Mouse (Mus musculus) forebrain, embryonic 10.5 days (tissue): Measurements from ENCODE around the gene Vps13d. TPM values are rescaled to one million over a fixed set of nuclear protein-coding genes. Genes with fewer than 3 reads are reported as not detected.

Source experiments
- DNase-seq: peaks from one replicate; pipeline ENCODE4 v3.0.0-alpha.2; 2017; ENCODE audit warnings: low spot score; ENCODE audit errors: extremely low spot score
- H3K27ac ChIP-seq: fragments of 300-500 bp; sonication (generic); 2 replicates; pipeline ENCODE4 v1.5.1; 2016; ENCODE audit warnings: mild to moderate bottlenecking
- H3K27me3 ChIP-seq: fragments of 300-500 bp; sonication (generic); 2 replicates; pipeline ENCODE4 v1.6.1; 2016; ENCODE audit warnings: mild to moderate bottlenecking; ENCODE audit not compliant: poor library complexity, severe bottlenecking
- H3K36me3 ChIP-seq: fragments of 300-500 bp; sonication (generic); replicated peaks from 2 replicates; pipeline ENCODE4 v1.6.1; 2016; ENCODE audit warnings: mild to moderate bottlenecking, moderate library complexity
- H3K4me1 ChIP-seq: fragments of 300-500 bp; sonication (generic); 2 replicates; pipeline ENCODE4 v1.6.1; 2016
- H3K4me3 ChIP-seq: fragments of 300-500 bp; sonication (generic); 2 replicates; pipeline ENCODE4 v1.5.1; 2016; ENCODE audit warnings: mild to moderate bottlenecking, moderate library complexity
- H3K9me3 ChIP-seq: fragments of 300-500 bp; sonication (generic); 2 replicates; pipeline ENCODE4 v1.6.1; 2016; ENCODE audit warnings: mild to moderate bottlenecking, moderate library complexity
- WGBS: fragments of 180-500 bp; shearing (Covaris S2); methylation state at CpG from one replicate; pipeline ENCODE4 v1.1.7; 2016; 5-methylcytosine and 5-hydroxymethylcytosine counted together
- polyA plus RNA-seq: library from polyadenylated mRNA; unstranded; fragments of >200 nt; fragmentation: Nextera tagmentation; extraction: Ambion mirVana; gene quantifications from 2 replicates; pipeline ENCODE4 v1.2.1, GENCODE M21; 2016

Vps13d gene
- polyA plus RNA-seq, 1 experiment from 2014 or later = 5.8 TPM

GRCm38 (mm10) chr4:145033392-145033791, 161.4 kb downstream of the Vps13d start:
- no peak overlapping the region for H3K4me3 ChIP-seq
- DNase-seq = no peak
- H3K9me3 ChIP-seq = no peaks in the 10 kb centered on the region
- H3K4me1 ChIP-seq = peaks cover 42% of the 10 kb centered on the region
- H3K36me3 ChIP-seq = peaks cover 8% of the 10 kb centered on the region
- no peak overlapping the region for H3K27ac ChIP-seq
- 91% methylated on average over 2 of the region's 2 CpGs for WGBS
- no peaks in the 10 kb centered on the region; the same call in 1 of the 2 replicates for H3K27me3 ChIP-seq

GRCm38 (mm10) chr4:145032637-145033036, 162.2 kb downstream of the Vps13d start:
- 74% methylated on average over 2 of the region's 2 CpGs for WGBS
- H3K9me3 ChIP-seq = no peaks in the 10 kb centered on the region
- H3K36me3 ChIP-seq = peaks cover 5% of the 10 kb centered on the region
- DNase-seq = no peak
- H3K4me1 ChIP-seq = peaks cover 42% of the 10 kb centered on the region
- no peak overlapping the region for H3K4me3 ChIP-seq
- H3K27me3 ChIP-seq = no peaks in the 10 kb centered on the region; the same call in 1 of the 2 replicates
- no peak overlapping the region for H3K27ac ChIP-seq

DNA sequence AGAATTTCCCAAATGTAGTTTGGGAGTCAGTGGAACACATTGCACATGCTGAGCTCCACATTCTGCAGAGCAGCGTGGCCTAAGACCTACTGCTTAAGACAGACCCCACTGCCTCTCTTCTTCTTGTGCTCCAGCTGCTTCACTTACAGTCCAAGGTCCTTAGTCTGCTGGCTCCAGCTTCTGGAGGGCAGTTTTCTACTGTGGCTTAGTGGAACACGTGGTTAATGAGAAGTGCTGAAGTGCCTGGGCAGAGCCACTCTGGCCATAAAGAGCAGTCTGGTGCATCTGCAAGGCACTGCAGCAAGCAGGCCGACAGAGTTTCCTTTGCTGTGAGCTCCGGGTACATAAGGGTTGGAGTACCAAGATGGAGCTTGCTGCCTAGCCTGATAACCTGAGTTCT, 163.3 kb downstream of the Vps13d start:
- peaks cover 40% of the 10 kb centered on the region for H3K4me1 ChIP-seq
- no peak overlapping the region for H3K4me3 ChIP-seq
- no peak for DNase-seq
- H3K9me3 ChIP-seq = no peaks in the 10 kb centered on the region
- no peak overlapping the region for H3K27ac ChIP-seq
- H3K36me3 ChIP-seq = no peaks in the 10 kb centered on the region
- 93% methylated on average over 4 of the region's 4 CpGs for WGBS
- no peaks in the 10 kb centered on the region; the same call in 1 of the 2 replicates for H3K27me3 ChIP-seq

DNA sequence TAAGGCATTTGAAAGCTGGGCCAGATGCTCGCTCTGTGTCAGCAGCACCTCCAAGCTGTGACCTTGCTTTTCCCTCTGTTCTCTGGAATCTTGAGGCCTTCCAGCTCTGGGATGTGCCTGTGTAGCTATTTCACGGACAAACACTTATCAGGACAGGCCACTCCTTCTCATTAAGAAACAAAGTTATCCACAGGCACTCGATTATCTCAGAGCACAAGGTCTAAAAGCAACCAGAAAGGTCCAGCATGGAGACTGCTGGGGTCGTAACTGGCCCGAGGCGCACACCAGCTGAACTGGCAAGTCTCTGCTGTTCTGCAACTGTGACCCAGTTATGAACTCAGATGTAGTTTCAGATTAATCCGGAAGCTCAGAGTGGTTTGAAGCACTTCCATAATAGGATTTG, 168.4 kb downstream of the Vps13d start:
- Histone ChIP-seq H3K27me3 (no peaks in the 10 kb centered on the region), H3K9me3 (no peaks in the 10 kb centered on the region), H3K4me3 (no peak overlapping the region), H3K36me3 (no peaks in the 10 kb centered on the region), H3K27ac (no peak overlapping the region; the same call in 1 of the 2 replicates), H3K4me1 (peaks cover 16% of the 10 kb centered on the region)
- no peak for DNase-seq
- WGBS = 60% methylated on average over 7 of the region's 7 CpGs

GRCm38 (mm10) chr4:145025409-145025762, 169.4 kb downstream of the Vps13d start:
- H3K4me3 ChIP-seq = no peak overlapping the region
- peaks cover 16% of the 10 kb centered on the region for H3K4me1 ChIP-seq
- no peak overlapping the region for H3K27ac ChIP-seq
- H3K36me3 ChIP-seq = no peaks in the 10 kb centered on the region
- H3K9me3 ChIP-seq = no peaks in the 10 kb centered on the region
- H3K27me3 ChIP-seq = no peaks in the 10 kb centered on the region
- DNase-seq = no peak
- 82% methylated on average over 7 of the region's 7 CpGs for WGBS

DNA sequence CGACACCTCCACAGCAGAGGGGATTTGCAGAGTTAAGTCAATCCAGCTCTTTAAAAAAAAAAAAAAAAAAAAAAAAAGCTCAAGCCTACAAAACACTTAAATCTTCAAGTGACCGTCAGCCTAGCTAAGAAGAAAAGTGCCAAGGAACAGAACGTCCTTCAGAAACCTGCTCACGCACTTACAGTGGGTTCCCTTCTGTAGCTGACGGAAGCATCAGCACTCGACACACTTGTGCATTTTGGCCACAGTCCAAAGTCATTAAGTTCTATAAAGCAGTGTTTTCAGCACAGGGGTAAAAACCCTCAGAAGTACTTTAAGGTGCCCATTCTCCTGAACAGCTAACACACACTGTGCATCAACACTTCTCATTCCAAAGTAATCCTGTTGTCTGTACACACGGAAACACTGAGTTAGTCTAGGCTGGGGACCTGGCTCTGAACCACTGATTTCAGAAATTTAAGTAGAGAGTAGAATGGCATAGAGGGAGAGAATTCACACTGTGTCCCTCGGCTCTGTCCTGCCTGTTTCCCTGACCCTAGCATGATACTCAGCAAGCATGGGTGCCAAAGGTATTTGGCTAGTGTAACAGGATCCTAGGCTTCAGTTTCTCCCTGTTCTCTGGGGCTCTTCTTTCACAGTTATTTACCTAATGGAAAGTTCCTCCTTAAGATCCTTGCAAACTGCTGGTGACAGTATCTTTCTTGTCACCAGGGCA, 170.0 kb downstream of the Vps13d start:
- Histone ChIP-seq H3K9me3 (no peaks in the 10 kb centered on the region), H3K4me3 (no peak overlapping the region), H3K36me3 (peaks cover 2% of the 10 kb centered on the region; the same call in 1 of the 2 replicates), H3K27ac (no peak overlapping the region), H3K27me3 (no peaks in the 10 kb centered on the region), H3K4me1 (peaks cover 16% of the 10 kb centered on the region)
- DNase-seq = no peak
- 78% methylated on average over 8 of the region's 8 CpGs for WGBS

GRCm38 (mm10) chr4:145023911-145024310, 170.9 kb downstream of the Vps13d start:
- Histone ChIP-seq H3K27ac (no peak overlapping the region), H3K9me3 (no peaks in the 10 kb centered on the region), H3K4me3 (no peak overlapping the region), H3K4me1 (peaks cover 16% of the 10 kb centered on the region), H3K27me3 (no peaks in the 10 kb centered on the region), H3K36me3 (peaks cover 10% of the 10 kb centered on the region; the same call in 1 of the 2 replicates)
- 92% methylated on average over 6 of the region's 6 CpGs for WGBS
- DNase-seq = no peak

DNA sequence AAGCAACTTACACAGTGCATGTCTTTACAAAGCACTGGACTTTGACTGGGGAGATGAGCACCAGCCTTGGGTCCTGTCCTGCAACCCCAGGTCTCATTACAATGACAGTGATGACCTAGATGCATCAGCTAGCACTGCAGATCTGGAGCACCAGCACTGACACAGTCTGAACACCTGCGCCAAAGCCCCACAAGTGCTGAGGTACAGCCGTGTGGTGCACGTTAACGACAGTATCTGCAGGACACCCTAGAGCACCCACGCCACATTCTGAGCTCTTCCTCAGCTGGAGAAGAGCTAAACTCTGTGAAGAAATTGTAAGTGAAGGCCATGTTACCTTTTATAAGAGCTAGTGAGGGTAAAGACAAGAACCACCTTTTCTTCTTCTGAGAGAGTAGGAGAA, 172.0 kb downstream of the Vps13d start:
- WGBS = 91% methylated on average over 5 of the region's 5 CpGs
- DNase-seq = no peak
- no peak overlapping the region for H3K27ac ChIP-seq
- no peaks in the 10 kb centered on the region for H3K27me3 ChIP-seq
- H3K36me3 ChIP-seq = peaks cover 11% of the 10 kb centered on the region; the same call in 1 of the 2 replicates
- H3K9me3 ChIP-seq = no peaks in the 10 kb centered on the region
- H3K4me1 ChIP-seq = peaks cover 16% of the 10 kb centered on the region
- H3K4me3 ChIP-seq = no peak overlapping the region

DNA sequence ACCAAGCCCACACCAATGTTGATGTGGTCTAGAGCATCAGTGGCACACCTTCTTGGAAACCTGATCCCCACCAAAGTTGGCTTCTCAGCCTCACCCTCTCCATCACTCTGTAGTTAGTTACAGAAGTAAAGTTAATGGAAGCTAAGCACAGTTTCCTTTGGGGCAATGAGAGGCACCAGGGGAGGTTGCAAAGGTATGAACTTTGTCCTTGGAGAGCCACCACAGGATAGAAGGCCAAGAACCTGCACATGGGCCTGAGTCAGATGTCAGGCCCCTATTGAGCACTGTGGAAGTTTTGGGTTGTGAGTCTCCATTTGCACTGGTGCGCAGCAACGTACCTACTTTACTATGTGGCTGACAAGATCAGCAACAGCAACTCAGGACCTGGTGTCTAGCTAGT, 172.6 kb downstream of the Vps13d start:
- H3K4me1 ChIP-seq = peaks cover 16% of the 10 kb centered on the region
- H3K27me3 ChIP-seq = no peaks in the 10 kb centered on the region
- WGBS = 90% methylated on average over 2 of the region's 2 CpGs
- no peak overlapping the region for H3K4me3 ChIP-seq
- H3K36me3 ChIP-seq = peaks cover 11% of the 10 kb centered on the region; the same call in 1 of the 2 replicates
- no peaks in the 10 kb centered on the region for H3K9me3 ChIP-seq
- no peak overlapping the region for H3K27ac ChIP-seq
- DNase-seq = no peak

DNA sequence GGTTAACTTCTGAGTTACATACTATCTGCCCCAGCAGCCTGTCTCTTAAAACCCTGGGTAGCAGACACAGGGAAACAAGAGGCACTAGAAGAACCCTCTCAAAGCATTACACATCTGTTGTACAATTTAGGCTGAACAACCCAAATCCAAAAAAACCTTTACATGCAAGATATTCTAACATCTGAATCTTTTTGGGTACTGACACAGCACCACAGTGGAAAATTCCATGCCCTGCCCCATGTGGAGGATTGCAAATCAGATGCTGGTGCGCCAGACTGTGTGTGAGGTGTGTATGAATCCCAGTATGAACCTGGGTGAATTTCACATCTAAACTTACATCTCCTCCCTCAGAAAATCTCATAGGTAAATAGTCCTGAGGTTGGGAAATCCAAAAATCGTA, 174.4 kb downstream of the Vps13d start:
- peaks cover 22% of the 10 kb centered on the region for H3K36me3 ChIP-seq
- no peak overlapping the region for H3K4me3 ChIP-seq
- peaks cover 8% of the 10 kb centered on the region for H3K4me1 ChIP-seq
- H3K27ac ChIP-seq = no peak overlapping the region
- H3K27me3 ChIP-seq = no peaks in the 10 kb centered on the region
- no peaks in the 10 kb centered on the region for H3K9me3 ChIP-seq
- WGBS = 88% methylated on average over 2 of the region's 2 CpGs
- no peak for DNase-seq

DNA sequence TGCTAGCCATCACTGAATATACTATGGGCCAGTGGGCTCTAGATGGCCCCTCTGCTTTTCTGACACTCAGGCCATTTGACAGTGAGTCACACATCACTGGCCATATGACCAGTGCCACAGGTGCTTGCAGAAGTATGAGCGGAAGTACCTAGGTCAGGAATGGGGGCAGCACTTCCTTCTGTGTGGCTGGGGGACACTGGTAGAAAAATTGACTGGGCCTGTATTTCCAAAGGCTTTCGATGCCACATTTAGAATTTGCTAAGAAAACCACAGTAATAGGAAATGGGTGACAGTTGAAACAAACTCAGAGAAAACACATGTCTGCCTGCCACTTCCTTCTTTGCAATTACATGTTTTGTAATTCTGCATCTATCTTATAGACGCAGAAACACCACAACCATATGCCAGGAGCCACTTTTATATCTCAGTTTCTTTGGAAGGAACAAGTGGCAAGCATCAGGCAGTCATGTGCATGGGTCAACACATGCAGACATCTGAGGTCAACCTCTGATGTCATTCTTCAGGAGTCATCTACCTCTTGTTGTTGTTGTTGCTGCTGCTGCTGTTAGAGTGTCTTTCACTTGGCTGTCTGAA, 175.6 kb downstream of the Vps13d start:
- Histone ChIP-seq H3K27ac (no peak overlapping the region), H3K4me1 (no peaks in the 10 kb centered on the region), H3K36me3 (peaks cover 29% of the 10 kb centered on the region), H3K9me3 (no peaks in the 10 kb centered on the region), H3K4me3 (no peak overlapping the region), H3K27me3 (no peaks in the 10 kb centered on the region)
- DNase-seq = no peak
- 92% methylated on average over 3 of the region's 3 CpGs for WGBS

DNA sequence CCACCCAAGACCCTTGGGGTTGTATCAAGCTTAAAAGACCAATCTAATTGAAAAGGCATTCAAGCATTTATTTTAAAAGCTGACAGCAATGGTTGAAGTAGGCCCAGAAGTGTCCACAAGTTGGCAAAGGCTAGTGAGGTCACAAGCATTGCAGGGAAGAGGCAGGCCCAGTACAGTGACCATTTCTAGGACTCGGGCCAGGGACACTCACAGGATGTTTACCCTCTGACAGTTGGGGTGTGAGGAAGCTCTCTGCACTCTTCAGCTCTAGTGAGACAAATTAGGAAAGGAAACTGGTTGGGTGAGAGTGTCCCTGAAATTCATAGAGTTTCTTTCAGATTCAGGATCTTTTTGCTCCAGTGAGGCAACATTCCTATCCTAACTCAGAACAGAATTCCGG, 177.1 kb downstream of the Vps13d start:
- Histone ChIP-seq H3K36me3 (peaks cover 29% of the 10 kb centered on the region), H3K27ac (no peak overlapping the region), H3K4me3 (no peak overlapping the region), H3K27me3 (no peaks in the 10 kb centered on the region), H3K4me1 (no peaks in the 10 kb centered on the region), H3K9me3 (no peaks in the 10 kb centered on the region)
- 86% methylated on average over 2 of the region's 2 CpGs for WGBS
- DNase-seq = no peak

GRCm38 (mm10) chr4:145016669-145017068, 178.1 kb downstream of the Vps13d start:
- no peaks in the 10 kb centered on the region for H3K4me1 ChIP-seq
- no peaks in the 10 kb centered on the region for H3K9me3 ChIP-seq
- H3K27me3 ChIP-seq = no peaks in the 10 kb centered on the region
- H3K27ac ChIP-seq = no peak overlapping the region
- no peak overlapping the region for H3K4me3 ChIP-seq
- DNase-seq = no peak
- H3K36me3 ChIP-seq = peaks cover 32% of the 10 kb centered on the region
- WGBS = 87% methylated on average over 1 of the region's 1 CpGs
